Mouse (Mus musculus): ENCODE data around the gene Myo18a. TPM values are rescaled to one million over a fixed set of nuclear protein-coding genes. Genes with fewer than 3 reads are reported as not detected.
A peak's percentile ranks its signal among the peaks of the same experiment; 100 is the strongest.

Myo18a gene
- total RNA-seq, 2 experiments from 2014 or later = 132 to 140 TPM

- peak; percentile 95 to 98 for DNase-seq (ENCODE audit: low spot score in 2 of 2)
Observed at GRCm38 (mm10) chr11:77793238-77793930, 30.3 kb downstream of the Myo18a start.

GRCm38 (mm10) chr11:77795216-77795615 is 32.2 kb downstream of the Myo18a start:
- no peak for DNase-seq (ENCODE audit: low spot score in 2 of 2)

GRCm38 (mm10) chr11:77800491-77800868 is 37.4 kb downstream of the Myo18a start:
- DNase-seq (ENCODE audit: low spot score in 2 of 2) = peak in 1 of 2 experiments; percentile 56

GRCm38 (mm10) chr11:77800869-77801701 is 38.0 kb downstream of the Myo18a start:
- DNase-seq (ENCODE audit: low spot score in 2 of 2) = peak; percentile 61 to 71

- peak in 1 of 2 experiments; percentile 35 for DNase-seq (ENCODE audit: low spot score in 2 of 2)
Observed at GRCm38 (mm10) chr11:77802341-77802865, 39.4 kb downstream of the Myo18a start.

- DNase-seq (ENCODE audit: low spot score in 2 of 2) = peak in 1 of 2 experiments; percentile 8
Observed at GRCm38 (mm10) chr11:77806218-77806617, 43.2 kb downstream of the Myo18a start.

- no peak for DNase-seq (ENCODE audit: low spot score in 2 of 2)
Observed at GRCm38 (mm10) chr11:77806855-77807254, 43.8 kb downstream of the Myo18a start.

GRCm38 (mm10) chr11:77808051-77808465 is 45.0 kb downstream of the Myo18a start:
- DNase-seq (ENCODE audit: low spot score in 2 of 2) = peak in 1 of 2 experiments; percentile 17

GRCm38 (mm10) chr11:77809215-77809614 is 46.2 kb downstream of the Myo18a start:
- peak in 1 of 2 experiments; percentile 7 for DNase-seq (ENCODE audit: low spot score in 2 of 2)

- no peak for DNase-seq (ENCODE audit: low spot score in 2 of 2)
Observed at GRCm38 (mm10) chr11:77810018-77810417, 47.0 kb downstream of the Myo18a start.

GRCm38 (mm10) chr11:77813969-77814368 is 50.9 kb downstream of the Myo18a start:
- no peak for DNase-seq (ENCODE audit: low spot score in 2 of 2)

GRCm38 (mm10) chr11:77816003-77816402 is 53.0 kb downstream of the Myo18a start:
- peak in 1 of 2 experiments; percentile 56 for DNase-seq (ENCODE audit: low spot score in 2 of 2)

- peak; percentile 69 to 70 for DNase-seq (ENCODE audit: low spot score in 2 of 2)
Observed at GRCm38 (mm10) chr11:77821648-77822047, 58.6 kb downstream of the Myo18a start.

- DNase-seq (ENCODE audit: low spot score in 2 of 2) = peak; percentile 66 to 75
Observed at GRCm38 (mm10) chr11:77822781-77823180, 59.7 kb downstream of the Myo18a start.

GRCm38 (mm10) chr11:77825853-77826252 is 62.8 kb downstream of the Myo18a start:
- DNase-seq (ENCODE audit: low spot score in 2 of 2) = peak; percentile 77

- DNase-seq (ENCODE audit: low spot score in 2 of 2) = no peak
Observed at GRCm38 (mm10) chr11:77826311-77826710, 63.3 kb downstream of the Myo18a start.

GRCm38 (mm10) chr11:77827241-77827995 is 64.4 kb downstream of the Myo18a start:
- peak; percentile 73 to 75 for DNase-seq (ENCODE audit: low spot score in 2 of 2)

- no peak for DNase-seq (ENCODE audit: low spot score in 2 of 2)
Observed at GRCm38 (mm10) chr11:77828163-77828562, 65.1 kb downstream of the Myo18a start.

- no peak for DNase-seq (ENCODE audit: low spot score in 2 of 2)
Observed at GRCm38 (mm10) chr11:77829043-77829841, 66.2 kb downstream of the Myo18a start.

GRCm38 (mm10) chr11:77830875-77831274 is 67.8 kb downstream of the Myo18a start:
- DNase-seq (ENCODE audit: low spot score in 2 of 2) = no peak
